Comparison of ENCODE assay signal across 15 mouse cellular contexts in genomic region chr11:74647966-74648365, GRCm38 (mm10). TPM values are rescaled to one million over a fixed set of nuclear protein-coding genes. Genes with fewer than 3 reads are reported as not detected.
DNase-seq lines count a peak whose midpoint lies in the region; ATAC-seq and TF ChIP-seq lines count a peak whose summit lies in the region.
"Had no signal": no experiment of that assay in that cellular context is flagged by ENCODE, and none has a peak within 500 bp of the region (broad histone marks: within the 10 kb centered on the region; RNA-seq: fewer than 3 reads in every experiment).

No protein-coding gene starts in this region.

- H3K4me3 ChIP-seq in layer of hippocampus, adult 2 months, result no peak overlapping the region
- H3K4me3 ChIP-seq in intestine, embryonic 16.5 days (ENCODE audit: low read length), result no peak overlapping the region
- H3K4me3 ChIP-seq in neural tube, embryonic 15.5 days (replicated peaks), result no peak overlapping the region

- 87% methylated on average over 1 of the region's 1 CpGs for WGBS in intestine, embryonic 16.5 days
- WGBS in neural tube, embryonic 15.5 days, result 96% methylated on average over 1 of the region's 1 CpGs

- no peaks in the 10 kb centered on the region for H3K9me3 ChIP-seq in intestine, embryonic 16.5 days (ENCODE audit: control insufficient read depth, low read length)
- H3K9me3 ChIP-seq in neural tube, embryonic 15.5 days (replicated peaks), result no peaks in the 10 kb centered on the region
- H3K9me3 ChIP-seq: G1E; limb, embryonic 12.5 days; midbrain, embryonic 15.5 days had no signal

- H3K4me2 ChIP-seq in intestine, embryonic 16.5 days (ENCODE audit: low read depth, low read length), result no peak overlapping the region
- H3K4me2 ChIP-seq in neural tube, embryonic 15.5 days, result no peak overlapping the region

- H3K27me3 ChIP-seq in intestine, embryonic 16.5 days (replicated peaks; ENCODE audit: control insufficient read depth, insufficient read depth, low read length), result no peaks in the 10 kb centered on the region
- no peaks in the 10 kb centered on the region for H3K27me3 ChIP-seq in neural tube, embryonic 15.5 days (replicated peaks)
- H3K27me3 ChIP-seq: midbrain, embryonic 15.5 days had no signal

- no peak for ATAC-seq in intestine, embryonic 16.5 days
- ATAC-seq in neural tube, embryonic 15.5 days (ENCODE audit: low FRiP score), result no peak

- H3K4me1 ChIP-seq in intestine, embryonic 16.5 days (ENCODE audit: control insufficient read depth, insufficient read depth, low read length), result peaks cover 34% of the 10 kb centered on the region
- H3K4me1 ChIP-seq in neural tube, embryonic 15.5 days, result peaks cover 41% of the 10 kb centered on the region

- TF ChIP-seq CTCF in layer of hippocampus, adult 2 months (conservative IDR thresholded peaks at IDR 0.05), result no peak

- DNase-seq in layer of hippocampus, adult 2 months (ENCODE audit: low spot score in 2 of 2), result no peak
- DNase-seq in layer of hippocampus, postnatal 25 days (ENCODE audit: extremely low spot score in 1 of 2, low spot score in 1 of 2), result no peak
- peak; percentile 44 for DNase-seq in NIH3T3 (ENCODE audit: low read depth)
- no peak for DNase-seq in Muller cell, postnatal 12 days (ENCODE audit: inconsistent ontology term)
- DNase-seq in cerebellum, adult 8-10 months, result no peak
- DNase-seq in right cerebral cortex, adult 18-20 months, result no peak
- DNase-seq: adrenal gland, postnatal 14 days; cerebellum, postnatal 10 days; kidney, postnatal 4 days; retina, postnatal 1 day had no signal

- no peak overlapping the region for H3K9ac ChIP-seq in intestine, embryonic 16.5 days (ENCODE audit: low read depth, low read length)
- H3K9ac ChIP-seq in neural tube, embryonic 15.5 days (replicated peaks), result no peak overlapping the region
- H3K9ac ChIP-seq: limb, embryonic 12.5 days had no signal

- no peaks in the 10 kb centered on the region for H3K36me3 ChIP-seq in intestine, embryonic 16.5 days (ENCODE audit: control insufficient read depth, insufficient read depth, low read length)
- no peaks in the 10 kb centered on the region for H3K36me3 ChIP-seq in neural tube, embryonic 15.5 days
- H3K36me3 ChIP-seq: midbrain, embryonic 15.5 days had no signal

- peak overlapping the region; percentile 90; the same call in 1 of the 2 replicates for H3K27ac ChIP-seq in layer of hippocampus, adult 2 months
- peak overlapping the region; percentile 93 for H3K27ac ChIP-seq in intestine, embryonic 16.5 days (ENCODE audit: low read length)
- H3K27ac ChIP-seq in neural tube, embryonic 15.5 days (replicated peaks), result peak overlapping the region; percentile 82
- H3K27ac ChIP-seq: limb, embryonic 12.5 days had no signal

RNA-seq across cellular contexts. Expression of gene Cluh, which starts 1.3 kb away (rescaled TPM):
- total RNA-seq in layer of hippocampus, adult 2 months (2021), result 10 to 100 TPM; 71.2 to 74.0 TPM
- 10 to 100 TPM; 68.2 to 77.3 TPM for total RNA-seq in layer of hippocampus, postnatal 25 days (2021)
- polyA plus RNA-seq in intestine, embryonic 16.5 days (2015; fragmentation: Nextera tagmentation; extraction: Ambion mirVana), result 57.0 and 66.0 TPM in 2 replicates
- 18.9 and 22.4 TPM in 2 replicates for polyA plus RNA-seq in neural tube, embryonic 15.5 days (2015; fragmentation: Nextera tagmentation; extraction: Ambion mirVana)

RNA-seq across cellular contexts. Expression of gene Ccdc92b, which starts 28.6 kb away (rescaled TPM):
- 10 to 100 TPM; 21.5 to 23.9 TPM for total RNA-seq in layer of hippocampus, adult 2 months (2021)
- total RNA-seq in layer of hippocampus, postnatal 25 days (2021), result 10 to 100 TPM; 21.9 to 22.6 TPM
- polyA plus RNA-seq in intestine, embryonic 16.5 days (2015; fragmentation: Nextera tagmentation; extraction: Ambion mirVana), result 0.29 and 0.53 TPM in 2 replicates
- 2.4 and 3.6 TPM in 2 replicates for polyA plus RNA-seq in neural tube, embryonic 15.5 days (2015; fragmentation: Nextera tagmentation; extraction: Ambion mirVana)
- polyA plus RNA-seq: G1E had no signal

RNA-seq across cellular contexts. Expression of gene Rap1gap2, which starts 37.3 kb away (rescaled TPM):
- 100 to 1,000 TPM; 129 to 135 TPM for total RNA-seq in layer of hippocampus, adult 2 months (2021)
- total RNA-seq in layer of hippocampus, postnatal 25 days (2021), result 100 to 1,000 TPM; 139 to 144 TPM
- polyA plus RNA-seq in intestine, embryonic 16.5 days (2015; fragmentation: Nextera tagmentation; extraction: Ambion mirVana), result 8.4 and 10.5 TPM in 2 replicates
- 13.1 and 13.7 TPM in 2 replicates for polyA plus RNA-seq in neural tube, embryonic 15.5 days (2015; fragmentation: Nextera tagmentation; extraction: Ambion mirVana)
